Mouse (Mus musculus): ENCODE measurements around the gene Gm17428.

GRCm38 (mm10) chr14:55014591-55014990 lies 37.9 kb downstream of the Gm17428 start:
- TF ChIP-seq CTCF (IDR thresholded peaks at IDR 0.05; ENCODE audit: low read depth): no peak
- no peak for TF ChIP-seq EP300 (optimal IDR thresholded peaks at IDR 0.05)
